Mouse (Mus musculus) erythroblast, embryonic 14.5 days (primary cell): Measurements from ENCODE around the gene Pde4b.

Experiments used
- GATA1 ChIP-seq: IDR thresholded peaks from 2 replicates; pipeline ENCODE4 v1.6.1; 2012; ENCODE audit warnings: low read length, inconsistent platforms, mixed read lengths
- TAL1 ChIP-seq: IDR thresholded peaks from 3 replicates; pipeline ENCODE4 v1.6.1; 2012; ENCODE audit warnings: low read length, inconsistent platforms, mixed read lengths

DNA sequence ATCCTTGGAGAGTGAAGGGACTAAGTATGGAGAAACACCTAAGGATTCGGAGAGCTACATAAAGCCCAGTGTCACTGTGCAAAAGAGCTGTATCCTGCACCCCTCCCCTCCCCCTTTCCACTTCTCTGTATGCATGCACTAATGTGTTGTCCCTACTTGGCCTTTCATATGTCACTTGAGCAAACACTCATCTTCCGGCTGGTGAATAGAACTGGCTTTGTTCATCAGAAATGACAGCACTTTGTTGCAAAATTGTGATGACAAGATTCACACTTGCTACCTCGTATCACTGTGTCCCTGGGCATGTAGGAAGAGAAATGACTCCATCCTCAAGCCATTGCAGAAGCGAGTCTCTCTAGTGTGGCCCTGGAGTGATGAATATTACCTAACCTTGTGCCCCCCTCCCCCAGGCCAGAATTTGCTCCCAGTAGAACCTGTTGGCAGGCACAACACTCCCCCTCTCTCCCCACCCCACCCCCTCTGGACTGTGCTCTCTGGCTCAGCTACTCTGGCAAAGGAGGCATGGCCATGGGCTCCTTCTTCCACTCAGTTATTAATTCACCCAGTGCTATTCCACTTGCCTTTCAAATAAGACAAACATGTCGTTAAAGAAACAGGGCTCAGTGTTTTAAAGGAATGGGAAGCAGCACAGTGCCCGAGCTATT lies 497.4 kb downstream of the Pde4b start:
- no peak for TF ChIP-seq GATA1
- TF ChIP-seq TAL1: no peak
